16 mouse cellular contexts compared by ENCODE assay signal in genomic region chr1:193538425-193538824, GRCm38 (mm10).
DNase-seq lines count a peak whose midpoint lies in the region; ATAC-seq lines count a peak whose summit lies in the region.
"Had no signal": no experiment of that assay in that cellular context is flagged by ENCODE, and none has a peak within 500 bp of the region (broad histone marks: within the 10 kb centered on the region; RNA-seq: fewer than 3 reads in every experiment).

No protein-coding gene starts in this region.

- H3K9me3 ChIP-seq in midbrain, embryonic 11.5 days (ENCODE audit: control insufficient read depth, low read length): no peaks in the 10 kb centered on the region
- H3K9me3 ChIP-seq in midbrain, embryonic 10.5 days (replicated peaks): no peaks in the 10 kb centered on the region
- H3K9me3 ChIP-seq: forebrain, embryonic 13.5 days; liver, embryonic 13.5 days; midbrain, embryonic 15.5 days had no signal

- H3K27me3 ChIP-seq in midbrain, embryonic 11.5 days (ENCODE audit: control insufficient read depth, insufficient read depth, low read length): no peaks in the 10 kb centered on the region
- H3K27me3 ChIP-seq in midbrain, embryonic 10.5 days (ENCODE audit: low read depth, poor library complexity, severe bottlenecking): peaks cover 20% of the 10 kb centered on the region
- H3K27me3 ChIP-seq: forebrain, embryonic 13.5 days; liver, embryonic 13.5 days; midbrain, embryonic 15.5 days had no signal

- H3K36me3 ChIP-seq in midbrain, embryonic 11.5 days (ENCODE audit: control insufficient read depth, insufficient read depth, low read length): no peaks in the 10 kb centered on the region
- no peaks in the 10 kb centered on the region for H3K36me3 ChIP-seq in midbrain, embryonic 10.5 days
- H3K36me3 ChIP-seq: liver, embryonic 13.5 days; midbrain, embryonic 15.5 days had no signal

- H3K27ac ChIP-seq in midbrain, embryonic 11.5 days (ENCODE audit: low read depth, low read length): no peak overlapping the region
- no peak overlapping the region for H3K27ac ChIP-seq in midbrain, embryonic 10.5 days (replicated peaks)
- H3K27ac ChIP-seq: forebrain, embryonic 13.5 days; gastrocnemius, adult 2 months; liver, embryonic 13.5 days; midbrain, embryonic 15.5 days had no signal

- DNase-seq in midbrain, embryonic 11.5 days (ENCODE audit: low spot score, missing footprints): peak; percentile 39
- DNase-seq in midbrain, embryonic 10.5 days (ENCODE audit: low spot score): no peak
- DNase-seq in WW6 (ENCODE audit: low read depth, low spot score): peak; percentile 48
- DNase-seq in kidney, postnatal 25 days: peak; percentile 10 to 48
- no peak for DNase-seq in MN1 (ENCODE audit: low spot score)
- DNase-seq in frontal cortex, adult 2 months (ENCODE audit: extremely low spot score in 1 of 2, low spot score in 1 of 2): no peak
- DNase-seq in thymus, postnatal 14 days: no peak
- DNase-seq: cerebellum, adult 11 months; gastrocnemius, adult 2 months; heart, postnatal 10 days; liver, embryonic 13.5 days; lung, postnatal 36 days had no signal

- H3K4me3 ChIP-seq in midbrain, embryonic 11.5 days (ENCODE audit: low read depth, low read length): no peak overlapping the region
- no peak overlapping the region for H3K4me3 ChIP-seq in midbrain, embryonic 10.5 days
- H3K4me3 ChIP-seq: forebrain, embryonic 13.5 days; gastrocnemius, adult 2 months; liver, embryonic 13.5 days; midbrain, embryonic 15.5 days had no signal

- no peak overlapping the region for H3K9ac ChIP-seq in midbrain, embryonic 11.5 days (ENCODE audit: low read length)
- H3K9ac ChIP-seq: forebrain, embryonic 13.5 days; liver, embryonic 13.5 days; midbrain, embryonic 15.5 days had no signal

- ATAC-seq in midbrain, embryonic 11.5 days (ENCODE audit: low FRiP score): no peak
- ATAC-seq: activated CD4-positive, CD25-positive, alpha-beta regulatory T cell, adult 4 months; forebrain, embryonic 13.5 days; hindbrain, embryonic 16.5 days; midbrain, embryonic 15.5 days had no signal

- peaks cover 7% of the 10 kb centered on the region; the same call in 1 of the 2 replicates for H3K4me1 ChIP-seq in midbrain, embryonic 11.5 days (ENCODE audit: control insufficient read depth, insufficient read depth, low read length)
- H3K4me1 ChIP-seq in midbrain, embryonic 10.5 days: peaks cover 20% of the 10 kb centered on the region
- H3K4me1 ChIP-seq: liver, embryonic 13.5 days had no signal

- H3K4me2 ChIP-seq in midbrain, embryonic 11.5 days: no peak overlapping the region
- H3K4me2 ChIP-seq: forebrain, embryonic 13.5 days; liver, embryonic 13.5 days; midbrain, embryonic 15.5 days had no signal

- WGBS in midbrain, embryonic 11.5 days: 87% methylated on average over 2 of the region's 2 CpGs
- 81% methylated on average over 2 of the region's 2 CpGs for WGBS in midbrain, embryonic 10.5 days

Comparison
In these comparisons a context has a peak if more than half of its experiments do, and no peak if none do; other contexts are left out.
1. DNase-seq: peak in midbrain, embryonic 11.5 days (single experiment), WW6 (single experiment) and kidney, postnatal 25 days (2 of 2); none in midbrain, embryonic 10.5 days (single experiment), MN1 (single experiment), frontal cortex, adult 2 months (0 of 2) and thymus, postnatal 14 days (single experiment).